ENCODE assay signal across 8 mouse cellular contexts in the genomic region with DNA sequence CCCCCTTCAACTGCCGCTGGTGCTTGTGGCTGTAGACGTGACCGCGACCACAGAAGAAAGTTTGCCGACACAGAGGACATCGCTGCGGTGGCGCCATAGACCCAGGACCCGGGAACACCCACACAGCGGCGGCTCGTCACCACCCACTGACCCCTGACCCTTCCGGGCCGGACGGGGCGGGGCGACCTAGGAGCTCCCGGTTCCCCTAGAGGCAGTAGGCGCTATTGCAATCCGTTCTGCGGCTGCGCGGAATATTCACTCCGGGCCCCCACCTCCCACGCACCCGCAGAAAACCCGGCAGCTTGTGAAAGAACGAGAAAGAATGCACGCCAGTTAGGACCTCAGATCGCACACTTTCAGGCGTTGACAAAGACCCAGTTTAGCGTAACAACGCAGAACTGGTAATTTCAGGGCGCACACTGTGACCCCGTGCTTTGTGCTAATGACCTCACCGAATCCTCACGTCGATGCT. TPM values are rescaled to one million over a fixed set of nuclear protein-coding genes. Genes with fewer than 3 reads are reported as not detected.
DNase-seq lines count a peak whose midpoint lies in the region; ATAC-seq lines count a peak whose summit lies in the region.

No protein-coding gene starts in this region.

- H3K9ac ChIP-seq in hindbrain, embryonic 14.5 days, result peak overlapping the region; percentile 95

- H3K27me3 ChIP-seq in hindbrain, embryonic 14.5 days (ENCODE audit: control insufficient read depth, insufficient read depth, low read length), result no peaks in the 10 kb centered on the region

- peak overlapping the region; percentile 86 for H3K4me3 ChIP-seq in hindbrain, embryonic 14.5 days (replicated peaks; ENCODE audit: low read length)

- peaks cover 24% of the 10 kb centered on the region for H3K36me3 ChIP-seq in hindbrain, embryonic 14.5 days (replicated peaks; ENCODE audit: control insufficient read depth, insufficient read depth)

- H3K9me3 ChIP-seq in hindbrain, embryonic 14.5 days (ENCODE audit: control insufficient read depth, low read length), result no peaks in the 10 kb centered on the region

- peaks cover 7% of the 10 kb centered on the region for H3K4me1 ChIP-seq in hindbrain, embryonic 14.5 days (replicated peaks; ENCODE audit: control insufficient read depth, insufficient read depth, low read length)

- ATAC-seq in hindbrain, embryonic 14.5 days (ENCODE audit: low FRiP score), result peak; percentile 92

- WGBS in hindbrain, embryonic 14.5 days, result under 1% methylated on average over 38 of the region's 38 CpGs

- DNase-seq in R1 (ENCODE audit: low read depth, low spot score), result peak; percentile 93
- DNase-seq in cerebellum, postnatal 25 days, result peak; percentile 95 to 97
- DNase-seq in frontal cortex, postnatal 25 days (ENCODE audit: low spot score in 2 of 2), result peak; percentile 93 to 95
- peak; percentile 96 for DNase-seq in hindbrain, embryonic 14.5 days (ENCODE audit: low spot score)
- DNase-seq in layer of hippocampus, postnatal 25 days (ENCODE audit: extremely low spot score in 1 of 2, low spot score in 1 of 2), result peak; percentile 90 to 96
- DNase-seq in lung, postnatal 14 days, result peak; percentile 98
- DNase-seq in ovary, postnatal 36 days (ENCODE audit: low spot score), result peak; percentile 95
- peak; percentile 93 for DNase-seq in thymus, postnatal 14 days

- H3K4me2 ChIP-seq in hindbrain, embryonic 14.5 days (replicated peaks), result peak overlapping the region; percentile 94

- H3K27ac ChIP-seq in hindbrain, embryonic 14.5 days, result peak overlapping the region; percentile 90

RNA-seq across cellular contexts. Expression of a gene that starts 0.4 kb away (rescaled TPM):
- polyA plus RNA-seq in hindbrain, embryonic 14.5 days (2014; fragmentation: Nextera tagmentation; extraction: Ambion mirVana), result 23.3 and 28.2 TPM in 2 replicates
- 10 to 100 TPM; 16.8 to 24.1 TPM for total RNA-seq in layer of hippocampus, postnatal 25 days (2021)

RNA-seq across cellular contexts. Expression of a gene that starts 10.5 kb away (rescaled TPM):
- polyA plus RNA-seq in hindbrain, embryonic 14.5 days (2014; fragmentation: Nextera tagmentation; extraction: Ambion mirVana), result 289 and 299 TPM in 2 replicates
- total RNA-seq in layer of hippocampus, postnatal 25 days (2021), result 10 to 100 TPM; 65.1 to 76.5 TPM

RNA-seq across cellular contexts. Expression of a gene that starts 11.0 kb away (rescaled TPM):
- 1,177 and 1,438 TPM in 2 replicates for polyA plus RNA-seq in hindbrain, embryonic 14.5 days (2014; fragmentation: Nextera tagmentation; extraction: Ambion mirVana)
- total RNA-seq in layer of hippocampus, postnatal 25 days (2021), result 100 to 1,000 TPM; 616 to 726 TPM

RNA-seq across cellular contexts. Expression of a gene that starts 21.3 kb away (rescaled TPM):
- polyA plus RNA-seq in hindbrain, embryonic 14.5 days (2014; fragmentation: Nextera tagmentation; extraction: Ambion mirVana), result 65.2 and 65.8 TPM in 2 replicates
- total RNA-seq in layer of hippocampus, postnatal 25 days (2021), result 10 to 100 TPM; 32.6 to 34.7 TPM

RNA-seq across cellular contexts. Expression of a gene that starts 23.0 kb away (rescaled TPM):
- not detected in 2 replicates for polyA plus RNA-seq in hindbrain, embryonic 14.5 days (2014; fragmentation: Nextera tagmentation; extraction: Ambion mirVana)
- not detected for total RNA-seq in layer of hippocampus, postnatal 25 days (2021)

Comparison
In these comparisons a context has a peak if more than half of its experiments do, and no peak if none do; other contexts are left out.
1. Peak in every context shown above with its lines: DNase-seq, ATAC-seq, H3K4me3 ChIP-seq and H3K27ac ChIP-seq.